Mouse (Mus musculus) brain, embryonic 14.5 days (tissue): ENCODE results near the gene Tepsin.

Source experiments
- CTCF ChIP-seq: fragments of 200-500 bp; IDR thresholded peaks from 2 replicates; pipeline ENCODE4 v1.5.1; 2012; ENCODE audit warnings: inconsistent platforms, mild to moderate bottlenecking, moderate library complexity, borderline replicate concordance; ENCODE audit not compliant: insufficient read depth, insufficient read length; ENCODE audit errors: extremely low read depth
- POLR2A ChIP-seq: fragments of 200-500 bp; IDR thresholded peaks from 2 replicates; pipeline ENCODE4 v1.6.1; 2012; ENCODE audit warnings: mild to moderate bottlenecking, inconsistent platforms, borderline replicate concordance; ENCODE audit not compliant: poor library complexity, insufficient read depth, insufficient read length, severe bottlenecking; ENCODE audit errors: extremely low read depth

DNA sequence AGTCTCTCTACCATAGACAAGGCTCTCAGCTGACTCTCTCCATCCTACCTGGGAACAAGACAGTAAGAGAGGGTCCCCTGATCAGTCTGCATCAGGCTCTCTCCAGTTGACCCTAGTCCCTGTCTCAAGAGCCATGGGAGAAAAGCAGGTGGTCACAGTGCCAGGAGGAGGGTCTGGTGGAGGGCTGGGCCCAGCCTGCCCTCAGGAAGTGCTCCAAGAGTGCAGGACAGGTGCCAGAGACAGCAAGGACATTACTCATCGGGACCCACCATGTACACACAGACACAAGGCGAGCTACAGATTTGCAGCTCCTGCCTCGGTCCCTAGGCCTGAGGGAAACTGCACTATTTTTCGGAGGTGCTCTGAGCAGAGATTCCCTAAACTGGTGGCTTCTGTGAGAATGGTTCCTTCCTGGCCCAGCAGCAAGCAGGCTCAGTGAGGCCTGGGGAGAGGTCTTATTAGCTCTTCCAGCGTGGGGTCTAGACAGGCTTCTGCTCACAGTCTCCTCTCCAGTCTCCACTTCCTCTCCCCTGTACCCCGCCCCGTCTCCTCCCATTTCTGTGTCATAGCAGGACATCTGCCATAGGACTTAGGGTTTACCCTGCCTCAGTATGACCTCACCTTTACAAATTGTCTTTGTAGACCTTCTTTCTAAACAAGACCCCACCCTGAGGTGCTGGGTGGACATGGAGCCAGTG, 56.2 kb downstream of the Tepsin start:
- TF ChIP-seq CTCF, result no peak
- TF ChIP-seq POLR2A, result no peak
